Mouse (Mus musculus): ENCODE measurements around the gene Cmtm7. TPM values are rescaled to one million over a fixed set of nuclear protein-coding genes. Genes with fewer than 3 reads are reported as not detected.
A peak's percentile ranks its signal among the peaks of the same experiment; 100 is the strongest.
"Not testable (repeated sequence)": the region's sequence is repeated elsewhere in the genome, so short reads cannot be mapped to it uniquely, and the experiment has no call there.

Cmtm7 gene
- polyA plus RNA-seq, 1 experiment = 95.8 TPM

DNA sequence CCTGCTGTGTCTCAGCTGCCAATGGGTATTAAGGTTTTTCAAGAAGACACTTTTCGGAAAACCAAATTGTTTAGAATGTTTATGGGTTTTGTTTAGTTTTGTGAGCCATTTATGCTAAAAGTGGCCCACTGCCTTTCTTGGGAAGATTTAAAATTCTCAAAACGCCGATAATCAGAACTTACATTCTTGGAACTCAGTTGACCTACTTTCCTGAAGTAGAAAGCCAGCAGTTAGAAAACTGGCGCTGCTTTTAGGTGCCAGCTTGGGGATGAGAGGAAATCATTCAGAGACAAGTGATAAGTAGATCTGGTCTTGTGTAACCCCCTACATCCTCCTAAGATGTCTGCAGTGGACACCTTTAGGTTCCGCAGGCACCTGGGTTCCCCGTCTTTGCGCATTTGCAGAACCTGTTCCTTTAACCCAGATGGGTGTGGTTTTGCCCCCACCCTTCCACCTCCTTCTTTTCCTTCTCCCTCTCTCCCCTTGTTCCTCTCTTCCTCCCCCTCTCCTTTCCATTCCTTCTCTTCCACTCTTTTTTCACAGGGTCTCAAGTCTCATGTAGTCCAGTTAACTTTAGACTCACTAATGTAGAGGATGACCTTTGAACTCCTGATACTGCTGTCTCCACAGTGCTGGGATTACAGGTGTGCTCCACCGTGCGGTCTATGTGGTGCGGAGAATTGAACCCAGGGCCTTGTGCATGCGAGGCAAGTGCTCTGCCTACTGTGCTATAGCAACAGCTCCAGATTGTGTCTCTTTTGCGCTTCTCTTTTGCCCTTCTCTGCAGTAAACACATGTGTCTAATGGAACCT lies 49.6 kb downstream of the Cmtm7 start:
- peak overlapping the region; percentile 83; the same call in 1 of the 2 replicates for H3K27ac ChIP-seq (ENCODE audit: insufficient read depth, low read length)
- no peaks in the 10 kb centered on the region; the same call in 1 of the 2 replicates for H3K4me1 ChIP-seq (ENCODE audit: control insufficient read depth, insufficient read depth, low read length)
- H3K4me3 ChIP-seq (ENCODE audit: insufficient read depth, low read length) = peak overlapping the region; percentile 87
- no peak for TF ChIP-seq CTCF (IDR thresholded peaks at IDR 0.05; ENCODE audit: borderline replicate concordance, insufficient read depth, low read length)
- TF ChIP-seq POLR2A (IDR thresholded peaks at IDR 0.05; ENCODE audit: low read depth, low read length) = no peak

DNA sequence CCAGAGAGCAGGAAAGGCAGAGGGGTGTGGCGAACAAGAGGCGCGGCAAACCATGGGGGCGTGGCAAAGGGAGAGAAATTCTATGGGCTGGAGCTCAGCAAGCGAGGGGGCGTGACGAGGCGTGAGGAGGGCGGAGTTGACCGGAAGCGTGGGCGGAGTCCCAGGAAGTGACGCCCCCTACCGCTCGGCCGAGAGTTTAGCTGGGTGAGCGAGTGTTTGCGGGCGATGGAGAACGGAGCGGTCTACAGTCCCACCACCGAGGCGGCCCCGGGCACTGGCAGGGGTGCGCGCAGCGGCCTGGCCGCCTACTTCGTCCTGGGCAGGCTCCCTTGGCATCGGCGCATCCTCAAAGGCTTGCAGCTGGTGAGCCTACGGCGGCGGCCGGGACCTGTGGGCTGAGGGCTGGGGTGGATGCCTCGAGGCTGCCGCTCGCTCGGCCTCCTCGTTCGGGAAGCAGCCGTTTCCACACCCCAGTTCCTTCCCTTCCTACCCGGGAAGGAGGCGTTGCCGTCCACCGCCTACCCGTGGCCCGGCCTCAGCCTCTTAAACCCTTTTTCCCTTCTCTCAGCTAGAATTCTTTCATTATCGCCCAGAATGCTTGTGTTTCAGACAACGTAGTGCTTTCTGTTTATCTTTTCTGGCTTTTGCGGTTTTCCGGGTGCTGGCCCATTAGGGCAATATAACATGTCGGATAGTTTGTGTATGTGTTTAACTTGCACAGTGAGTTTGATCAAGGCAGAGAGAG lies 50.5 kb downstream of the Cmtm7 start, which contains the start of gene Cmtm6:
Gene Cmtm6, plus strand, starts transcription at position 106 of the 745 bp plus-strand sequence.
- H3K4me1 ChIP-seq (ENCODE audit: control insufficient read depth, insufficient read depth, low read length) = no peaks in the 10 kb centered on the region; the same call in 1 of the 2 replicates
- TF ChIP-seq CTCF (IDR thresholded peaks at IDR 0.05; ENCODE audit: borderline replicate concordance, insufficient read depth, low read length) (peak; percentile 46; the same call in 1 of the 2 replicates), POLR2A (IDR thresholded peaks at IDR 0.05; ENCODE audit: low read depth, low read length) (peak; percentile 96)

DNA sequence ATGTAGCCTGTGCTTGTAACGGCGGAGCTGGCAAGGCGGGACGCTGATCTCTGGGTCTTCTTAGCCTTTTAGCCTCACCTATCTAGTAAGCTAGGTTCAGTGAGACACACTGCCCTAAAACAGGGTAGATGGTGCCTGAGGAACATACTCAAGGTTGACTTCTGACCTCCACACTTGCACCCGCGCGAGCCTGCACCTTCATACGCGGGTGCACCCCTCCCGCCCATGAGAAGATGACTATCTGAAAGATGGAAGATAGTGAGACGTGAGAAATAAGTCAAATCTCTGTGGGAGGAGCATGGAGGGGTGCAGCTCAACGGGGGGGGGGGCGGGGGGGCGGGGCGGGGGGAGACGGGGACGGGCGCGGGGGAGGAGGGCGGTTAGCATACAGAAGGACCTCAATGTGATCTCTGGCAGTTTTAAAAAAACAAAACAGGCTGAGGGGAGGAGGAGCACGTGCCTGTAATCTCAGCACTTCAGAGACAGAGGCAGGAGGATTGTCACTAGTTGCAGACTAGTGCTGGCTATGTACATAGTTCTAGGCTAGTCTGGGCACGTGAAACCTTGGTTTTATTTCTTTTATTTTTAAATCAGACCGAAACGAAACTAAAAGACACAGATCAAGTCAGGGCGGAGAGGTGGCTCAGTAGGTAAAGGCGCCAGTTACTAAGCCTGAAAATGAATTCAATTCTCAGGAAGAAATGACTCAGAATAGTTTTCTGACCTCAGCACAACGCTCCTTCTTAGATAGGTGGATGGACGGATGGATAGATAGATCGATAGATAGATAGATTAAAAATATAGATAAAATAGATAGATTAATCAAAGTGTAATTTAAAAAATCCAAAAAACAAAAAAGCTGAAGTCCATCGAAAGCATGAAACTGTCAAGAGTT lies 51.5 kb downstream of the Cmtm7 start:
- H3K4me1 ChIP-seq (ENCODE audit: control insufficient read depth, insufficient read depth, low read length) = no peaks in the 10 kb centered on the region; the same call in 1 of the 2 replicates
- H3K4me3 ChIP-seq (ENCODE audit: insufficient read depth, low read length) = peak overlapping the region; percentile 29
- H3K27ac ChIP-seq (ENCODE audit: insufficient read depth, low read length) = no peak overlapping the region
- TF ChIP-seq CTCF (IDR thresholded peaks at IDR 0.05; ENCODE audit: borderline replicate concordance, insufficient read depth, low read length) = no peak
- TF ChIP-seq POLR2A (IDR thresholded peaks at IDR 0.05; ENCODE audit: low read depth, low read length) = no peak

More for the DNA sequence above, 50.5 kb downstream of the Cmtm7 start, which contains the start of gene Cmtm6:
- H3K4me3 ChIP-seq (ENCODE audit: insufficient read depth, low read length) = peak within 1 kb of the TSS; percentile 87
- H3K27ac ChIP-seq (ENCODE audit: insufficient read depth, low read length) = peak within 1 kb of the TSS; percentile 83

GRCm38 (mm10) chr9:114728432-114728831 lies 53.2 kb downstream of the Cmtm7 start:
- not testable (repeated sequence) for H3K4me1 ChIP-seq (ENCODE audit: control insufficient read depth, insufficient read depth, low read length); H3K27ac ChIP-seq (ENCODE audit: insufficient read depth, low read length); H3K4me3 ChIP-seq (ENCODE audit: insufficient read depth, low read length)

DNA sequence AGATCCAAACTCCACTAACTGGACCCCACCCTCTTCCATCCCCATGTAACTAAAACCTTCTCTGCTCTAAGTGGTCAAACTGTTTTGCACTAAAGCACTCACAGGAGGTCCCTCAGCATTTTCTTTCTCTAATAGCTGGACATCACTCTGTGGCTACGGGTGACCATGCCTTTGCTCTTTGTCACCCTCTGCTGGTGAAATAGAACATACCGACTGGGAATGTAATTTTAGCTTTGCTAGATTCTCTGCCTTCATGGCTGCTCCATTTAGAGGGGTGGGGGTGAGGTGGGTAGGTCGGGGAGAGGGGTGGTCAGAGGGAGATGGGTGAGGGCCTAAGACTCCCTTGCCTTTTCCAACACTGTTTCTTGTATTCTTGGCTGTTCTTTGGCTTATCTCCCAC lies 54.3 kb downstream of the Cmtm7 start:
- TF ChIP-seq POLR2A (IDR thresholded peaks at IDR 0.05; ENCODE audit: low read depth, low read length) = no peak
- Histone ChIP-seq H3K4me1 (ENCODE audit: control insufficient read depth, insufficient read depth, low read length) (no peaks in the 10 kb centered on the region; the same call in 1 of the 2 replicates), H3K4me3 (ENCODE audit: insufficient read depth, low read length) (no peak overlapping the region), H3K27ac (ENCODE audit: insufficient read depth, low read length) (no peak overlapping the region)

- H3K4me3 ChIP-seq (ENCODE audit: insufficient read depth, low read length) = no peak overlapping the region
- H3K27ac ChIP-seq (ENCODE audit: insufficient read depth, low read length) = no peak overlapping the region
- H3K4me1 ChIP-seq (ENCODE audit: control insufficient read depth, insufficient read depth, low read length) = no peaks in the 10 kb centered on the region
- no peak for TF ChIP-seq POLR2A (IDR thresholded peaks at IDR 0.05; ENCODE audit: low read depth, low read length)
- TF ChIP-seq CTCF (IDR thresholded peaks at IDR 0.05; ENCODE audit: borderline replicate concordance, insufficient read depth, low read length) = no peak
These were observed 64.9 kb downstream of the Cmtm7 start for GRCm38 (mm10) chr9:114716677-114717331.

DNA sequence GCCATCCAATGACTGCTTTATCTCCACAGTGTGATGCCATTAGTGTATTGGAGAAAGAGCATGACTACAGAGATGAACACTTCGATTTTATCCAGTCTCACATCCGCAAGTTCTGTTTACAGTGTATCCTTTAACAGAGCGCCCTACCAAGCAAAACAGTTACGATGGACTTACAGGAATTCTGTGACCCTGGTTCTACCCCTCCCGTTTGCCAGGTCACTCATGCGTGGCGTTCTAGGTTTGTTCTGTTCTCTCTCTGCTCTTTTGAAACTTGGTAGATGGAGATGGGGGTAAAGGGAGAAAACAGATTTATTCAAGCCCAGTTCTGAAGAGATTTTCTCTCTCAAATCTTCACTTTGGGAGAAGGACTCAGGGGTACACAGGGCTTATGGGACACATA lies 68.2 kb downstream of the Cmtm7 start:
- Histone ChIP-seq H3K4me1 (ENCODE audit: control insufficient read depth, insufficient read depth, low read length) (no peaks in the 10 kb centered on the region), H3K27ac (ENCODE audit: insufficient read depth, low read length) (no peak overlapping the region), H3K4me3 (ENCODE audit: insufficient read depth, low read length) (no peak overlapping the region)
- TF ChIP-seq CTCF (IDR thresholded peaks at IDR 0.05; ENCODE audit: borderline replicate concordance, insufficient read depth, low read length) (no peak), POLR2A (IDR thresholded peaks at IDR 0.05; ENCODE audit: low read depth, low read length) (no peak)

DNA sequence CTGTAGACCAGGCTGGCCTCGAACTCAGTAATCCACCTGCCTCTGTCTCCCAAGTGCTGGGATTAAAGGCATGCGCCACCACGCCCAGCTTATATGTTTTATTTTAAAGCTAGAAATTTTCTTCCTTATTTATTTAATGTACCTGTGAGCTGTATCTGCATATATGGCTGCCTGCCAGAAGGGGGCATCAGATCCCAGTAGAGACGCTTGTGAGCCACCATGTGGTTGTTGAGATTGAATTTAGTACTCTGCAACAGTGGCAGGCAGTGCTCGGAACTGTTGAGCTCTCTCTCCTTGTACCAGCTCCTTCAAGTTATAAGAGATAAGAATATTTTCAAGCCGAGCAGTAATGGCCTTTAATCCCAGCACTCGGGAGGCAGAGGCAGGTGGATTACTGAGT lies 71.3 kb downstream of the Cmtm7 start:
- Histone ChIP-seq H3K4me3 (ENCODE audit: insufficient read depth, low read length) (no peak overlapping the region), H3K4me1 (ENCODE audit: control insufficient read depth, insufficient read depth, low read length) (no peaks in the 10 kb centered on the region), H3K27ac (ENCODE audit: insufficient read depth, low read length) (no peak overlapping the region)
- TF ChIP-seq POLR2A (IDR thresholded peaks at IDR 0.05; ENCODE audit: low read depth, low read length) (no peak), CTCF (IDR thresholded peaks at IDR 0.05; ENCODE audit: borderline replicate concordance, insufficient read depth, low read length) (no peak)

DNA sequence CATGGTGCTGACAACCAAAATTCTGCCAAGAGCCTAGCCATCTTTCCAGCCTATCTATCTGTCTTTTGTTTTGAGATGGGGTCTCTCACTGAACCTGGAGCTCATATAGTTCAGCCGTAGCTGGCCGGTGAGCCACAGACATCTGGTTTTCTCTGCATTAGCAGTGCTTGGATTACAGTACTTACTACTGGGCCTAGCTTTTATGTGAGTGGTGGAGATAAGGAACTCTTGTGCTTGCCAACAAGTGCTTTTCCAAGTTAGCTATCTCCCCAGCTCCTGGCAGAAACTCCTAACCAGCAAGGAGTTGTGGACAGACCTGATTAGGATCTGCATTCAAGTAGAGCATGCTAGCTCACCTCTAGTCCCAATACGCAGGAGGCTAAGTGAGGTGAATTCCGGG lies 73.9 kb downstream of the Cmtm7 start:
- no peaks in the 10 kb centered on the region for H3K4me1 ChIP-seq (ENCODE audit: control insufficient read depth, insufficient read depth, low read length)
- TF ChIP-seq CTCF (IDR thresholded peaks at IDR 0.05; ENCODE audit: borderline replicate concordance, insufficient read depth, low read length) (no peak), POLR2A (IDR thresholded peaks at IDR 0.05; ENCODE audit: low read depth, low read length) (no peak)
- H3K4me3 ChIP-seq (ENCODE audit: insufficient read depth, low read length) = no peak overlapping the region
- no peak overlapping the region for H3K27ac ChIP-seq (ENCODE audit: insufficient read depth, low read length)

Other genes starting within 250 kb of the Cmtm7 start
- gene Trim71, start 217.5 kb downstream of the Cmtm7 start, polyA plus RNA-seq (2011; ENCODE audit: insufficient read length, low read depth, missing spikeins) = 1.1 and 1.2 TPM in 2 replicates
- gene Cnot10, start 141.7 kb downstream of the Cmtm7 start, polyA plus RNA-seq (2011; ENCODE audit: insufficient read length, low read depth, missing spikeins) = 32.2 and 38.6 TPM in 2 replicates
- gene Dync1li1, start 93.1 kb downstream of the Cmtm7 start, polyA plus RNA-seq (2011; ENCODE audit: insufficient read length, low read depth, missing spikeins) = 58.0 and 58.5 TPM in 2 replicates
- 17.6 and 17.8 TPM in 2 replicates for gene Cmtm6, start 50.7 kb downstream of the Cmtm7 start, polyA plus RNA-seq (2011; ENCODE audit: insufficient read length, low read depth, missing spikeins)
- gene Cmtm8, start 62.3 kb upstream of the Cmtm7 start, polyA plus RNA-seq (2011; ENCODE audit: insufficient read length, low read depth, missing spikeins) = 1.3 and 1.8 TPM in 2 replicates
- gene Gpd1l, start 152.1 kb upstream of the Cmtm7 start, polyA plus RNA-seq (2011; ENCODE audit: insufficient read length, low read depth, missing spikeins) = 8.1 and 8.9 TPM in 2 replicates
- gene Osbpl10, start 196.7 kb upstream of the Cmtm7 start, polyA plus RNA-seq (2011; ENCODE audit: insufficient read length, low read depth, missing spikeins) = 1.6 and 3.1 TPM in 2 replicates
- 1,990 and 2,799 TPM in 2 replicates for gene Rps27rt, start 200.9 kb upstream of the Cmtm7 start, polyA plus RNA-seq (2011; ENCODE audit: insufficient read length, low read depth, missing spikeins)